Mouse (Mus musculus) neutrophil, adult 5-6 weeks (primary cell): ENCODE data around the gene Ercc2. TPM values are rescaled to one million over a fixed set of nuclear protein-coding genes. Genes with fewer than 3 reads are reported as not detected.

Experiments
- ATAC-seq: fragments of 151-379, 151-347 bp; 2 replicates; pipeline ENCODE4 v1.8.0; 2017; ENCODE audit warnings: mild to moderate bottlenecking, moderate TSS enrichment; ENCODE audit not compliant: insufficient number of reproducible peaks, poor library complexity, low FRiP score, severe bottlenecking; ENCODE audit errors: extremely low read depth
- total RNA-seq: library from RNA; stranded (forward); fragments of 200-1000 nt; gene quantifications from 2 replicates; pipeline ENCODE4 v1.2.3, GENCODE M21; 2017

The Ercc2 gene
- total RNA-seq, 1 experiment from 2014 or later = 27.4 TPM

DNA sequence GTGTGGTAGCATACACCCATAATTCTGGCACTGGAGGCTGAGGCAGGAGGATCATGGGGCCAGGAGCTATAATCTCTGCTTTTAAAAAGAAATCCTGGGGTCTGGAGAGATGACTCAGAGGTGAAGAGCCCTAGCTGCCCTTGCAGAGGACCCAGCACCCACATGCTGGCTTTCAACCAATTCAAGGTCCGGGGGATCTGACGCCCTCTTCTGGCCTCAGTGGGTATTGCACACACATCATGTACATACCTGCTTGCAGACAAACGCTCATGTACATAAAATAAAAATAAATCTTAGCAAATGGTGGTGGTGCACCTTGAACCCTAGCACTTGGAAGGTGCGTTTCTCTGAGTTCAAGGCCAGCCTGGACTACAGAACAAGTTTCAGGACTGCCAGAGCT, 19.1 kb downstream of the Ercc2 start:
- no peak for ATAC-seq

DNA sequence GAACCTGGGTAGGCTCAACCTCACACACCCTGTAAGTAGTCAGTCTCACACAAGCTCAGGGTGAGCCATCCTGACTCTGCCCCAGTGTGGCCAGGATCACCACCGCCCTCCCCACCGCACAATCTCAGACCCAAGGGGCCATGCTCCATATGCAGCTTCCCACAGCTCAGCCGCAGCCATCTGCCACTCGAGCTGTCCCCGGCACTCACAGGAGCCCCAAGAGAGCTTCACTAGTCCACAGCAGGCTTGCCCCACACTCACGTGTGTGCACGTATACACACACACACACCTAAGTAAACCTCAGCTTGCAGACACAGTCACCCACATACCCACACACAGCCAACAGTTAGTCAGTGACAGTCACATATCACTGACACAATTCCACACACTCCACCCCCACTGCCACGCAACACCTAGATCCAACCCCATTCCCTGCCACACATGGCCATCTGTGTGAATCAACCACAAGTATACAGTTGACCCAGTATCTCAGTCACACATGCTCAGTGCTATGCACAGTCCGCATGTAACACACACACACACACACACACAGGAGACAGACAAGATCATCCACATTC, 20.8 kb downstream of the Ercc2 start:
- ATAC-seq = no peak

DNA sequence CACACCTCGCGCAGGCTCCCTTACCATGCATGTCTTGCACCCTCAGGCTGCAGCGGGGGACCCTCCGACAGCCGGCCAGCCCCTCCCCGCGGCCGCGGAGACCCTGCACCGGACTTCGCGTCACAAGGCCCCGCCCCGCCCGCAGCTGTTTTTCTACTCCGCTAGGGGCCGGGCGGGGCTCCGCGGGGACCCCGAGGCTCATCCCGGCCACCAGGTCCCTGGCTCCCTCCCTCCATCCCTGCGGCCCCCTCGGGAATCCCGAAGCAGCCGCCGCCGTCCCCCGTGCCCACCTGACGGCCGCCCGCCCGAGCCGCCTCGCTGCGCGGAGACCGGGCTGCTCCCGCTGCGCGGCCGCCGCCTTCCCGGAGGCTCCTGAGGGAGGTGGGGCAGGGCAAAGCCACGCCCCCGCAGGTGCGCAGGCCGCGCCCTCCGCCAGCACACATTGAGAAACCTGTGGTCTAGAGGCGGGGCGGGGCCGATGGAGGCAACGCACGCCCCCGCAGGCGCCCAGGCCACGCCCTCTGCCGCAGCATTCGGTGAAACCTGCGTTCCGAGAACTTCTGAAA, 22.0 kb downstream of the Ercc2 start, which contains the start of gene Klc3:
Klc3 (minus strand) TSS at position 374 of the 566 bp plus-strand sequence.
- ATAC-seq = peak; percentile 51

DNA sequence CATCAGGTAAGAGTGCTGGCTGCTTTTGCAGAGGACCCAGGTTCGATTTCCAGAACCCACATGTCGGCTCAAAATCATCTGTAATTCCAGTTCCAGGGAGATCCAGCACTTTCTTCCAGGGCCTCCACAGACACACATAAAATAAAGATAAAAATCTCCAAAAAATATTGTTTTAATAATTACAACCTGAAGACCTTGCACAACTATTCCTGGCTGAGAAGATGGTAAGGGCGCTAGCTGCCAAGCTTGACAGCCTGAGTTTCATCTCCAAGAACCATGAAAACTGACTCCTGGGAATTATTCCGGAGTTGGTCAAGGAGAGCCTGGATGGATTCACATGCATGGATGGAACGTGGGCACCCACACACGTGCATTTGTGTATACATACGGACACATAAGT, 22.7 kb downstream of the Ercc2 start, which contains the start of gene Ckm:
Ckm (plus strand) TSS at position 301 of the 400 bp plus-strand sequence.
- no peak for ATAC-seq

DNA sequence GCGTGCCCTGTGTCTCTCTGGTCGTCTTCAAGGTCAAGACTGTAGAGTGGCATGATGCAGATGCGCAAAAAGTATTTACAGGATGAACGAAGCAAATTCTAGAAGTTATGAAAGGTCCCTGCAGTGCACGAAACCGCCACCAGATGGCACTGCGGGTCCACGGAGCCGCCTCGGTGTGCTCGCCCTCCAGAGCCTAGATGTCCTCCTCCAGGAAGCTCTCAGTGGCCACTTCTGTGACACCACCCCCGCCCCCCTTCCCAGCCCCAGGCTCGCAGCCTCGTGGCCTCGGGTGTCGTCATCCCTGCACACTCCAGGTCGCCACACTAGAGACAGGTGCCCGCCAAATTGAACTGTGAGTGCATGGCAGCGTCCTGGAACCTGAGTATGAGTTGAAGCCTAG, 23.6 kb downstream of the Ercc2 start:
- peak; percentile 71 for ATAC-seq

DNA sequence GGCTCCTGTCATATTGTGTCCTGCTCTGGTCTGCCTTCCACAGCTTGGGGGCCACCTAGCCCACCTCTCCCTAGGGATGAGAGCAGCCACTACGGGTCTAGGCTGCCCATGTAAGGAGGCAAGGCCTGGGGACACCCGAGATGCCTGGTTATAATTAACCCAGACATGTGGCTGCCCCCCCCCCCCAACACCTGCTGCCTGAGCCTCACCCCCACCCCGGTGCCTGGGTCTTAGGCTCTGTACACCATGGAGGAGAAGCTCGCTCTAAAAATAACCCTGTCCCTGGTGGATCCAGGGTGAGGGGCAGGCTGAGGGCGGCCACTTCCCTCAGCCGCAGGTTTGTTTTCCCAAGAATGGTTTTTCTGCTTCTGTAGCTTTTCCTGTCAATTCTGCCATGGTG, 27.9 kb downstream of the Ercc2 start:
- ATAC-seq = no peak

DNA sequence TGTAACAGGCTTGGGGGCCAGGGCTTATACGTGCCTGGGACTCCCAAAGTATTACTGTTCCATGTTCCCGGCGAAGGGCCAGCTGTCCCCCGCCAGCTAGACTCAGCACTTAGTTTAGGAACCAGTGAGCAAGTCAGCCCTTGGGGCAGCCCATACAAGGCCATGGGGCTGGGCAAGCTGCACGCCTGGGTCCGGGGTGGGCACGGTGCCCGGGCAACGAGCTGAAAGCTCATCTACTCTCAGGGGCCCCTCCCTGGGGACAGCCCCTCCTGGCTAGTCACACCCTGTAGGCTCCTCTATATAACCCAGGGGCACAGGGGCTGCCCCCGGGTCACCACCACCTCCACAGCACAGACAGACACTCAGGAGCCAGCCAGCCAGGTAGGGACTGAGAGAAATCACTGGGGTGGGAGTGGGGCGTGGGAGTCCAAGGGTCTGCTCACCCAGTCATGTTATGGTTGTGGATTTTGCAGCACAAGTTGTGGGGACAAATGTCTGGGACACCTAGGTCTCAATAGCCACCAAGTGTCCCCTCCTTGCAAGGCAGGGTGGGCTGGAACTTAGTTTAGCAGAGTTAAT, 29.0 kb downstream of the Ercc2 start:
- ATAC-seq = no peak

DNA sequence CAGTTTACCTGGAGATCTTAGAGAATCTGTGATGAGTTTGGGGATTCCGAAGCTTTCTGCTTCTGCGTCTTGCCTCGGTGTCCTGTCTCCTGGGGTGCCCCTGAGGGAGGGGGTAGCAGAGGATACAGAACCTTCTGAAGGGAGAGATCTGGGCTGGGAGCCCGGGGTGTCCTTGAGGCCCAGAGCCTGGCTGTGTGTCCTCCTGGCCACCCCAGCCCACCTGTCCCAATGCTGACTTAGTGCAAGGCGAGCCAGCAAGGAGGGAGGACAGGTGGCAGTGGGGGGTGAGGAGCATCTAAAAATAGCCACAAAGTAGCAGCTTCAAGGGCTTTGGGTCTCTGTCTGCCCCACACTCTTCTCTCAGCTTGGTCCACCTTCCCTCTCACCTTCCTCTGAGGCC, 30.0 kb downstream of the Ercc2 start:
- no peak for ATAC-seq

DNA sequence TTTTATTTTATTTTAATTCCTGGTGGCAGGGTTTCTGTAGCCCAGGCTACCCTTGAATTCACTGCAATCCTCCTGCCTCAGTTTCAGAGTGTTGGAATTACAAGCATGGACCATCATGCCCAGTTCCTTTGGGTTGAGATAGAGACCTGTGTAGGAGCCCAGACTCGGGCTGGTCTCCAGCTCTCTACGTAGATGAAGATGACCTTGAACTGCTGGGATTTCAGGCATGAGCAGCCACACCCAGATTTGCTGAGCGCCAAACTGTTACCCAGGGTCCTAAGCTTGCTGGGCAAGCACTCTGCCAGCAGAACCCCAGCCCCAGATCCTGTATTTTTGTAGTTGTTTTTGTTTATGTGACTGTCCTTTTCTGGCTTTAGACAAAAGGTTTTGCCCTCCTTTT, 31.7 kb downstream of the Ercc2 start:
- no peak for ATAC-seq

DNA sequence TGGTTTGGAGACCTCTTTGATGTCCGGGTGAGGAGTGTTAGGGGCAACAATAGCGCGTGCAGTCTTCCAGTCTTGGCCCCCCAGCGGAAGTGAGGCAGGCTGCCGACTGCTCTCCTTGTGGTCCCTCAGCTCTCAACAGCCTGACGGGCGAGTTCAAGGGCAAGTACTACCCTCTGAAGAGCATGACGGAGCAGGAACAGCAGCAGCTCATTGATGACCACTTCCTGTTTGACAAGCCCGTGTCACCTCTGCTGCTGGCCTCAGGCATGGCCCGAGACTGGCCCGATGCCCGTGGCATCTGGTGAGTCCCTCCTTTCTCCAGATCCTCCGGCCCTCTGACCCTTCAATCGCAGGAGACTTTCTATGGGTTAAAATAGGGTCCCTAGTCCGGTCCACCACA, 34.8 kb downstream of the Ercc2 start:
- no peak for ATAC-seq

DNA sequence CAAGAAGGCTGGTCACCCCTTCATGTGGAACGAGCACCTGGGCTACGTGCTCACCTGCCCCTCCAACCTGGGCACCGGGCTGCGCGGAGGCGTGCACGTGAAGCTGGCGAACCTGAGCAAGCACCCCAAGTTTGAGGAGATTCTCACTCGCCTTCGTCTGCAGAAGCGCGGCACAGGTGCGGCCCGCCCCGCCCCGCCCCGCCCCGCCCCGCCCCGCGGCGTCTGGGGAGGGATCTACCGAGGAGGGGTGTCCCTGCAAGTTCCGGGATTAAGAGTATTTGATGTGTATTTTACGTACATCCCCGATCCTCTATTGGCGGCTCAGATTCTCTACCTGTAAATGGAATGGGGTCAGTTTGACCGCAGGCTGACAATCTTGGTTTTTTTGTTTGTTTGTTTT, 38.3 kb downstream of the Ercc2 start:
- ATAC-seq = no peak

DNA sequence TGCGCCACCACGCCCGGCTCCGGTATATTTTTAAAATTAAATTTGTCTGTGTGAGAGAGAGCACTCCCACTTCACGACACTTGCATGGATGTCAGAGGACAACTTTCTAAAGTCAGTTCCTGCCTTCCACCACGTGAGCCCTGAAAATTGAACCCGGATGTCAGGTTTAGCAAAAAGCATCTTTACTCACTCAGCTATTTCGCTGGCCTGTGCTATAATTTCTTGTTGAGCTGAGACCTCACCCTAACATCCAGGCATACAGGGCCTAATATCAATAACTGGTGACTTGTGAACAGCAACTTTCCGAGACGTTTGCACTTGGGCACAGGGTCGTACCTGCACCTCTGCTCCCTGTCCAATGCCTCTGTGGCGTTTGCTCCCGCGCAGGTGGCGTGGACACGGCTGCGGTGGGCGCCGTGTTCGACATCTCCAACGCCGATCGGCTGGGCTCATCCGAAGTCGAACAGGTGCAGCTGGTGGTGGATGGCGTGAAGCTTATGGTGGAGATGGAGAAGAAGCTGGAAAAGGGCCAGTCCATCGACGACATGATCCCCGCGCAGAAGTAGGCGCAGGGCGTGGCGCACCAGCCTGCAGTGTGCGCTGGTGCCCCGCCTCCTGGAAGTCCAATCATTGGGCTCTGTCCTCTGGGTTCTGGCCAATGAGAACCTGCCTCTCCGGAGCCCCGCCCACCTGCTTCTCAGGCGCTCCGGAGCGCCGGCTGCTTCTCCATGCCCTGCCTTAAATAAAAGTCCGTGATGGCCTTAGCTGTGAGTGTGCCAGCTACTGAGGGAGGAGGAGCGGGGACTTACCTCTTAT, 39.2 kb downstream of the Ercc2 start:
- peak; percentile 85 for ATAC-seq

DNA sequence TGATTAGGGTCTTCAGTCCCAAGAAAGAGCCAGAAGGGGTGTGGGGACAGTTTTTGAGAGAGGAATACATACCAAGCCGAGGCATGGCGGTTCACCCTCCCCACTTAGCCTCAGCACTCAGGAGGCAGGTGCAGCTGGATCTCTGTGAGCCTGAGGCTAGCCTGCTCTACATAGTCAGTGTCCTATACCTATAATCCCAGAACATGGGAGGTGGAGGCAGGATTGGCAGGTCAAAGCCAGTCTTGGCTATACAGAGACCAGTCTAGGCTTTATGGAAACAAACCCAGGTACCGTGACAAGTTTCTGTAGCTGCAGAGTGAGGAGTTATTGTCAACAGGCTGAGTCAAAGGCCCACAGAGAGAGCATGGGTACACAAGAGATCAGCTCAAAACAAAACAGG, 41.3 kb downstream of the Ercc2 start:
- ATAC-seq = no peak

DNA sequence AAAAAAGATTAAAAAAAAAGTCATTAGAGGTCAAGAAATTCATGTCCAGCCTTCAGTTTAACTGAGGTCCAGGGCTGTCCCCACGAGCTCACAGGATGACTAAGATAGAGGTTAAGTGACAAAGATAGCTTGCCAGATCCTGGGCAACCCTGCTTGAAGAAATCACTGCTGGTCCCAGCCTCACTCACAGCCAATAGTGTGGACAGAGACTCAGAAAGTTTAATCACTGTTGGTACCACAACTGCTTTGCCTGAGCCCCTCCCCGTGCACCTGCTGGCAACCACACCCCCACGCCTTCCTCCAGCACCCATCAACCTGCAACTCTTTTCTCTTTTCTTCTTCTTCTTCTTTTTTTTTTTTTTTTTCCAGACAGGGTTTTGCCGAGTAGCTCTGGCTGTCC, 42.2 kb downstream of the Ercc2 start:
- no peak for ATAC-seq

DNA sequence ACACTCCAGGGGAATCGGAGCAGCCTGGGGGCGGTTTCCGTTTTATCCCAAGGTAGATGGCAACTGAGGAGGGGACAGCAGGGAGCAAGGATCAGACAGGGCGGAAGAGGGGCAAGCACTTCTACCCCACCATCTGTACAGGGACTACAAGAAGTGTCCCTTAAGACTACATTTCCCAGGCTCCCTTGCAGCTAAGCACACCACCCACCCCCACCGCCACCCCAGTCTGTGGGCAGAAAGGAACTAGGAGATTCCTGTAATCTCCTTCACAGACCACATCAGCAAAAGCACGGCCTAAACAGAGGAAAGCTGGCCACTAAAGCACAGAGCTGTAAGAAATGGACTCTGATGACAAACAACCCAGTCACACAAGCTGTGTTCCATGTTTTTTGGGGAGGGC, 44.5 kb downstream of the Ercc2 start:
- ATAC-seq = no peak

DNA sequence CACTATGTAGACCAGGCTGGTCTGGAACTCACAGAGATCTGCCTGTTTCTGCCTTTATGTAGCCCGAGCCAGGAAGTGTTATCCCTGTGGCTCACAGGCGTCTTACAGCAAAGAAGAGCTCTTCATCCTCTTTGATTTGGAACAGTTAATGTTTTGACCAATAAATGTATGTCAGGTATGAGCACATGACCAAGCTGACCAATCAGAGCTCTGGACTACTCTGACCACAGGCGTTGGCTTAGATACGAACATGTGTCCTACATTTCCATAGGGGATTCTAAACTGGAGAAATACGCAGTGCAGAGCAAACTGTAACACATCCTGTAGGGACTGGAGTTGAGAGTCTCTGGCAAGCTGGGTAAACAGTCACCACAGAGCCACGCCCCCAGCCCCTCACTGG, 45.1 kb downstream of the Ercc2 start:
- ATAC-seq = no peak

DNA sequence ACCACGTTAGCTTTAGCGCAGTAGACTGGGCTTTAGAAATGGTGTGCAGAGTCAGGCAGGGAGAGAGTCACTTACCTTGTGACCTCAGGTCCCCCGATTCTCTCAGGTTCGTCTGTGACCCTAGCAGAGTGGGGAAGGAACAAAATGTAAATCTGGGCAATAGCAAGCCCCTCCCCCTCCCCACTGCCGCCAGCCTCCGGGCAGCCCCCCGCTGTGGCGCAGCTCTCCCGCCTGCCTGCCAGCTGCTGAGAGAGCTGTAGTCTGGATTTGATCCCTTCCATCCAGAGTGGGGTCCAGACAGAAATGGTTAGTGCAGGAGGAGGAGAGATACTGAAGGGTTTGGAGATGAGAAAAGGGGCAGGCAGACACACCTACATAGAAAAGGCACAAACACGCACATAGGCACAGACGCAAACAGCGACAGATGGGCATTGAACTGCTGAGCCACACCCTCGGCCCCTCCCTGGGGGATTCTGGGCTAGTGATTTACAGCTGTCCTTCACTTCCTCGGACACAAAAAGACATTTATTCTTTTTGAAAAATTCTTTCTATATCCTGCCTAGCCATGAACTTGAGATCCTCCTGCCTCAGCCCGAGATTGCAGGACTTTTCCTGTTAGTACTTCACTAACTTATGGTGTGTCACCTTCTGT, 46.3 kb downstream of the Ercc2 start:
- no peak for ATAC-seq

DNA sequence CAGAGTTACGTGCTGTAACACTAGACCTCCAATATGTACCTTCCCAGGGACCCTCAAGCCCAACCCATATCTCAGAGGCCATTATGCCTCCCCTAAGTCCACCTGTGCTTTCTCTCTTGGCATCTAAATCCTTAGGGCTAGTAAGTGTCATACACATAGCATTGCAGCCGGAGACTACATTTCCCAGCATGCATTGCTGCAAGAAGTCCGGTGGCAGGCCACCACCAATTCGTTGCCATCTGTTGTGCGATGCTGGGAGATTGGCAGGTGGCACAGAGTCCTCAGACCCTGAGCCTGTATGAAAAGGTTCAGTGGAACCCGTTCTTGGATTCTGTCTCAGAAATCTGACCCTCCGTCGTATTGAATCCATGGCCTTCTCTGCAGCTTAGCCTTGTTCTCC, 47.9 kb downstream of the Ercc2 start:
- ATAC-seq = no peak

DNA sequence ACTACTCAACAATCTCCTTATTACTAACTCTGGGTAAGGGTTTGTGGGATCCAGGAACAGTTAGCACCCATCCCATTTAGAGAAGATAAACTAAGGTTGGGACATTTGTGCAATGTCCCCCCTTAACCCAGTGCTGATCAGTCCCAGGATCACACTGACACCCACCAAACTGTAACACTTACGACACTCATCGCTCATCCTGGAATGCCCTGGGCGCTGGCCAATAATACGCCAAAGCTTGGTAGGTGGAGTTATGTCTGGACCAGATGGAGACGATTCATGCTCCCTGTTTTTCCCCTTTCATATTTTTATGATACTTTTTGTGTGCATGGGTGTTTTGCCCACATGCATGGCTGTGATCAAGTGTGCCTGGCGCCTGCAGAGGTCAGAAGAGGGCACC, 48.6 kb downstream of the Ercc2 start:
- no peak for ATAC-seq

DNA sequence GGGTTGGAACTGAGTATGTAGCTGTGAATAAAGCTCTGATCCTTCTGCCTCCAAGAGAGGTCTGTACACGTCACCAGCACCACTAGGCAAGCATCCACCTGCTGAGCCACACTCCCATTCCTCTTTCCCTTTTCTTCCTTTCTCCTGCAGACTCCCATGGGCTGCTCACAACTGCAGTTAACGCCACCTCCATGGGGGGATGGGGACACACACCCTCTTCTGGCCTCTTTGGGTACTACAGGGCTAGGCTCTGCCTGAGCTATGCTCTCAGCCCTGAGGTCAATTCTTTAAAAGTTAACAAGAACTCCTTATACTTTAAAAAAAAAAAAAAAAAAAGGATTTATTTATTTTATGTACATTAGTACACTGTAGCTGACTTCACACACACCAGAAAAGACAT, 50.7 kb downstream of the Ercc2 start:
- ATAC-seq = no peak
